Mouse (Mus musculus) layer of hippocampus, adult 11-12 months (tissue): ENCODE results near the gene Gmds.

Experiments used
- DNase-seq: peaks from one replicate; pipeline ENCODE4 v3.0.0; 2022; ENCODE audit warnings: low spot score

The Gmds gene

DNA sequence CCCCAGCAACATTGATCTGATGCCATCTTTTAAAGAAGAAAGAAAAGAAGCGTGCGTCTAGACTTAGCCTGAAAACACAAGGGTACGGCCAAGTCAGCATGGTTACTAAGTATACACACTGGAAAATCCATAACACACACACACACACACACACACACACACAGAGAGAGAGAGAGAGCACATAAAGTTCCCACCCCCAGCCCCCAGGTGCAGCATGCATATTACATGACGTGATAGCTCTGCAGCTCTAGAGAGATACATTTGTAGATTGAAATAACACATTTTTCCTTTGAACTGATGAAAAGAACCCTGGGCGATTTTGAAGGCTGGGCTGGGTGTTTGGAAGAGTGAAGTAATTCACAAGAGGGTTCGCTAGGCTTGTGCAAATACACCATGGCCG is 553.8 kb downstream of the Gmds start:
- DNase-seq: no peak

DNA sequence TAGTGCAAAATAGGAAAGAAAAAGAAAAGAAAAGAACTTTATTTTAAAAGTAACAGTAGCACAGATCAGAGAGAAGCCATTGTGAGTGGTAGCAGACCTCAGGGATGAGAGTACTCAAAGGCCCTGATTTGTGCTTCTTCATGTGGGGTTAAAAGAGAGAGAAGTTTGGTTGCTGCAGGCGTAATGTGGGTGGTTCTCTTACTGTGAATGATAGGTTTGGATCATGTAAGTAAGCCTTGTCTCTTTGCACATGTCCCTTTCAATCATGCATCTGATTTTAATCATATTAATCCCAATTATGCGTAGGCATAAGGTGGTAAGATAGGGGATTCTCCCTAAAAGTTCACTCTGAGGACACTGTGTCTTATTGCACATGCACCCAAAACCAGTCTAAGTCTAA is 556.5 kb downstream of the Gmds start:
- no peak for DNase-seq

DNA sequence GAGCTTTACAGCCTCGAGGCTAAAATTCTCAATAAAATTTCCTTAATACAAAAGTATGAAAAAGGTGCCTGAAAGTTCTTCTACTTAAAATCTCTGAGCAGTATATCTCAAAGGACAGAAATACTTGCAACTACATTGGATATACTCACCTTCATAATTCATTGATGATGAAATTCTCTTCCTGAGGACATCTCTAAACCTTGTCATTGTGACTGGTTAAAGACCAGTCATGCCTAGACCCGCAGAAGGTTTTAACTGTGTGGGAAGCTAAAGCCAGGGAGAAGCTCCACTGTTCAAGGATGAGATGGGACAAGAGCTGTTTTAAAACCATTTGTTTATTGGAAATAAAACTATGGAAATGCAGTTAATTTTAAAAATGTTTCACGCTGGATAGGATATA is 558.2 kb downstream of the Gmds start:
- DNase-seq: no peak

DNA sequence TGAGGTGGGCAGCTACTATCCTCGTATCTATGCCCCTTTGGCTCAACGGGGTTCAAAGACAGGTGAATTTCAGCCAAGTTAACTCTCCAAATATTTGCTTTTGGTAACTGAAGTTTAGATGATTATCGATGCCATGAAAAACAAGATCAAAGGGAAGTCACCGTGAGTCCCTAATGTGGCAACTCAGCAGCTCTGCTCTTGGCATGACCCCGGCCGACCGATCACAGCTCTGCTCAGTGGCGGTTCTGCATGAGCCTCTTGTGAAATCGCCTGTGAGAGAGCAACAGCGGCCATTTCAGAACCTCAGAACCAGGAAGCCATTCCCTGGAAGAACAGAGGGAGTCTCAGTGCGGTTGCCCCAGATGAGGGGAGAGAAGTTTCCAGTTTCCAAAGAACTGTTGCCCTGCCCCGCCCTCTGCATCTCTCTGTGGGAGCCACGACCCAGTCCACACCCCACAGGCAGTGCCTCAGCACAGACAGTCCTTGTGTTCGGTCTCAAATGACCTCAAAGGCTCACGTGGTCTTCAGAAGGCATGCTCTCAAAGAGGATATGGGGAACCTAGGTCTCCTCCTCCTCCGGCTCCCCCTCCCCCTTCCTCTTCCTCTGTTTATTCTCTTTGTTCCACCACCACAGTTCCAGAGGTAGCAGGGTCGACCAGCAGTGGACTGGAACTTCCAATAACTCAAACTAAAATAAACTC is 559.1 kb downstream of the Gmds start:
- no peak for DNase-seq

DNA sequence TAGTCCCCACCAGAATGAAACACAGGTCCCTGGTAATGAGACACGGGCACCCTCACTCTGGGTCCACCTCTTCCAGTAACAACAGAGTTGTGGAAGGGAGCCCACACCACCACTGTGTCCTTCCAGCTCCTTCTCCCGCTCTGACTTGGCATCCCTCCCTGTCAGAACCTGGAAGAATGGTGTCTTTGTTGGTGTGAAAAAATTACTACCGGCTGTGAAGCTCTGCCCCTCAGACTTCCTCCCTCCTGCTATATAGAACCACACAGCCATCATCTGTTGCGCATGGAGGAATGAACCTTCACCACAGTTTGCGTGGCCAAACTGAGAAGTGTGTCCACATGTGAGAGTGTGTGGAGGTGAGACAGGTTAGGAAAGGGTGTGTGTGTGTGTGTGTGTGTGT is 562.8 kb downstream of the Gmds start:
- DNase-seq: no peak

DNA sequence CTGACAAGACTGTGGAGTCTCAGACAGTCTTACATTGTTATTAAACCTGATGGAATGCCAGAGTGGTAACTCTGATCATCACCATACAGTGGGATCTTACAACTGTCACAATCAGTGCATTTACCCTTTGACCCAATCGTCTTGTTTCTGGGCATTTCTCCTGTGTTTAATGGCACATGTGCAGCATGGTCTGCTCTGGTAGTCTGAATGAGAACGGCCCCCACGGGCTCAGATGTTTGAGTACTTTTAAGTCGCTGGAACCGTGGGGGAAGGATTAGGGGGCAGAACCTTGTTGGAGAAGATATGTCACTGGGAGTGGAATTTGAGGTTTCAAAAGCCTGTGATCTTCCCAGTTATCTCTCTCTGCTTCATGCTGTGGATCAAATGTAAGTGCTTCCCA is 565.7 kb downstream of the Gmds start:
- no peak for DNase-seq
